Mouse (Mus musculus): ENCODE results near the gene Ctnnd2. TPM values are rescaled to one million over a fixed set of nuclear protein-coding genes. Genes with fewer than 3 reads are reported as not detected.

Ctnnd2 gene
- polyA plus RNA-seq, 1 experiment, result 0.08 TPM

DNA sequence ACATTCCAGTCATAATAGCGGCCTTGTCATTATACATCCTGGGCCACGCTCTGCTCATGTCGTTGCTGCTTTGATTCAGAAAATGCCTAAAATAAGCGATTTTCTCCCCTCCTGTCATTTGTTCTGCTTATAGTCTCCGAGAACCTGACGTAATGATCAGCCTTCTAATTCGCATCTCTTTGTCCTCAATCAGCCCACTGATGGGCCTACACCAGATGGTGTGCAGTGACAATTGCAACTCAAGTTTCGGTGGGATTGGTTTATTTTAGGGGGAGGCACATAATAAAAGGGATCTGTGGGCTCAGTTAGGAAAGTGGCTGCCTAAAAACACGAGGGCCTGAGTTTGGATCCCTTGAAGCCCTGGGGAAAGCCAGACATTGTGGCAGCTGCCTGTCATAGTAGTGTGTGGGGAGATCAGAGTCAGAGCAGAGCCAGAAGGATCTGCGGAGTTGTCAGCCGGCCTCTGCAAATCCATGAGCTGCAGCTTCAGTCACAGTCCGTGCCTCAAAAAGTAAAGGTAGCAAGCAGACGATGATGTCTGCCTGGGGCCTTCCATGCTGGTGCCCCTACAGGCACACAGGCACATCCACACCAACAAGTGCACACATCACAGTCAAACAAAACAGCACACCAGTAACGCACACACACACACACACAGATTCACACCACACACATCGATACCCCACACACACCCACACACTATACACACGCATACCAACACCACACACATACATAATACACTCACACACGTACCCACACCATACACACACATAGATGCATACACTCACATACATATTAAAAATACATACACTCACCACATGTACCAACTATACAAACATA lies 655.3 kb downstream of the Ctnnd2 start:
- Histone ChIP-seq H3K36me3 (replicated peaks; ENCODE audit: low read length) (no peaks in the 10 kb centered on the region), H3K27me3 (replicated peaks) (no peaks in the 10 kb centered on the region), H3K4me3 (replicated peaks) (no peak overlapping the region), H3K4me1 (no peaks in the 10 kb centered on the region), H3K9me3 (no peaks in the 10 kb centered on the region)
- no peak for TF ChIP-seq FLI1 (IDR thresholded peaks at IDR 0.05; ENCODE audit: low read length)
- no peak for TF ChIP-seq GATA1 (IDR thresholded peaks at IDR 0.05; ENCODE audit: borderline replicate concordance, low read length)

DNA sequence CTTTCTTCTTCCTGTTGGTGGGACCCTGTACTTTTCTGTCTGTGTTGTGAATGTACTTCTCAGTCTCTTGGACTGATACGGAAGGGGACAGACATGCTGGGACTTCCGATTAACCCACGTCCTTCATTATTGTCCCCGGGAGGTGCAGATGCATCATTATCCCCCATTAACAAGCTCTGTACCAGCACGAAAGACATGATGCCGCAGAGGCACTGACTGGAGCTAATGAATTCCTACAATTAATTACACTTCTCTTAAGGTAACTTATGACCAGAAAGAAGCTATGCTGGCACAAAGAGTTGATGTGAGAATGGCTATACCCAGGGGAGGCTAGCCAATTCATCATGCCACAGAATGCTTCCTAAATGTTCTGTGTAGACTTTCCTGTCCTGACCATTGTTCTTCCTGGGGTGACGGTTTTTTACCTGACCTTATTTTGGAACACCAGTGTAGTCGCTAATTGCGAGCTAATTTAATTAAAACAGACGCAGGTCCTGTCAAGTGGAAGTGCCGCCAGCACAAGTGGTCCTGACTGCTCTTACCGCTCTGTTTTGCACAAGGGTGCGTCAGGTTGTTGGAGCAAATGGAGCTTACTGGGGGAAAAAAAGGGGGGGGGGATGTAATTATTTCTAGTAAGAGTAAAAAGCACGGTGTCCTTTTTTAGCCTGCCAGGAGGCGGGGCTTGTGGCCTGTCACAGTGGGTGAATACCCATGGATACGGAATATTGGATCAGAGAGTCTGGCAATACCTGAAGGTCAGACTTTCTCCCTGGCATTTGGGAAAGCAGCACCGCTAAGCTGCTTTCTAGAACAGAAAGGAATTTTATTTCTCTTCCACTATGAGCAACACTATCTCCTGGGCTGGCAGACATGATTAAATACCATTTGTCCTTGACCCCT lies 685.1 kb downstream of the Ctnnd2 start:
- peaks cover 6% of the 10 kb centered on the region; the same call in 1 of the 2 replicates for H3K9me3 ChIP-seq
- no peak for TF ChIP-seq FLI1 (IDR thresholded peaks at IDR 0.05; ENCODE audit: low read length)
- TF ChIP-seq GATA1 (IDR thresholded peaks at IDR 0.05; ENCODE audit: borderline replicate concordance, low read length), result no peak
- H3K36me3 ChIP-seq (replicated peaks; ENCODE audit: low read length), result no peaks in the 10 kb centered on the region
- no peaks in the 10 kb centered on the region for H3K4me1 ChIP-seq
- no peak overlapping the region for H3K4me3 ChIP-seq (replicated peaks)
- H3K27me3 ChIP-seq (replicated peaks), result no peaks in the 10 kb centered on the region

DNA sequence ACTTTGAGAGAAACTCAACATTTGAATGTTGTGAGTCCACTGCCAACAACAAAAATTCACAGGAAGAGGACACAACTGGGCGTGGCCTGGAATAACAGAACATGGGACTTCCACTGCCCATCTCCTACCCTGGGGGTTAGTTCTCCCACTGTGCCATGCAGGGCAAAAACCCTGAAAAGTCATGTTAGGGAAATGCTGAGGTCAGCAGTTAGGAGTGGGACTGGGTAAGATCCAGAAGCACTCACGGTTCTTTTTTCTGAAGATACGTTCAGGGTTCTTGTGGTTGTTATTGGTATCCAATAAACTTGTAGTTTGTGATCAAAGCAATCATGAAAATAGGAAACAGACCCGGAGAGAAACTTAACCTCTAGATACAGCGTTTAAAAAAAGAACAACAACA lies 695.0 kb downstream of the Ctnnd2 start:
- no peak overlapping the region for H3K4me3 ChIP-seq (replicated peaks)
- TF ChIP-seq GATA1 (IDR thresholded peaks at IDR 0.05; ENCODE audit: borderline replicate concordance, low read length) (no peak), FLI1 (IDR thresholded peaks at IDR 0.05; ENCODE audit: low read length) (no peak)
- H3K9me3 ChIP-seq, result peaks cover 5% of the 10 kb centered on the region
- no peaks in the 10 kb centered on the region for H3K4me1 ChIP-seq
- no peaks in the 10 kb centered on the region for H3K27me3 ChIP-seq (replicated peaks)
- no peaks in the 10 kb centered on the region for H3K36me3 ChIP-seq (replicated peaks; ENCODE audit: low read length)

GRCm38 (mm10) chr15:30869673-30870512 lies 697.5 kb downstream of the Ctnnd2 start:
- no peaks in the 10 kb centered on the region for H3K4me1 ChIP-seq
- H3K4me3 ChIP-seq (replicated peaks), result no peak overlapping the region
- peaks cover 5% of the 10 kb centered on the region for H3K9me3 ChIP-seq
- TF ChIP-seq GATA1 (IDR thresholded peaks at IDR 0.05; ENCODE audit: borderline replicate concordance, low read length), result no peak
- TF ChIP-seq FLI1 (IDR thresholded peaks at IDR 0.05; ENCODE audit: low read length), result no peak
- H3K27me3 ChIP-seq (replicated peaks), result no peaks in the 10 kb centered on the region
- no peaks in the 10 kb centered on the region for H3K36me3 ChIP-seq (replicated peaks; ENCODE audit: low read length)

DNA sequence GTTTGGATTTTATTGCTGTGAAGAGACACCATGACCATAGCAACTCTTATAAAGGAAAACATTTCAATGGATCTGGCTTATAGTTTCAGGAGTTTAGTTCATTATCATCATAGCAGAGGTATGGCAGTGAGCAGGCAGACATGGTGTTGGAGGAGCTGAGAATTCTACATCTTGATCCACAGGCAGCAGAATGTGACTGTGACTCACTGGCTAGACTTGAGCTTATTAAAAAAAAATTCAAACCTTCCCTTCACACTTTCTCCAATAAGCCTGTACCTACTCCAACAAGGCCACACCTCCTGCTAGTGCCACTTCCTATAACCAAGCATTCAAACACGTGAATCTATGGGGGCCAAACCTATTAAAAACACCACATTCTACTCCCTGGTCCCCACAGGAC lies 703.1 kb downstream of the Ctnnd2 start:
- H3K36me3 ChIP-seq (replicated peaks; ENCODE audit: low read length), result no peaks in the 10 kb centered on the region
- TF ChIP-seq GATA1 (IDR thresholded peaks at IDR 0.05; ENCODE audit: borderline replicate concordance, low read length) (no peak), FLI1 (IDR thresholded peaks at IDR 0.05; ENCODE audit: low read length) (no peak)

DNA sequence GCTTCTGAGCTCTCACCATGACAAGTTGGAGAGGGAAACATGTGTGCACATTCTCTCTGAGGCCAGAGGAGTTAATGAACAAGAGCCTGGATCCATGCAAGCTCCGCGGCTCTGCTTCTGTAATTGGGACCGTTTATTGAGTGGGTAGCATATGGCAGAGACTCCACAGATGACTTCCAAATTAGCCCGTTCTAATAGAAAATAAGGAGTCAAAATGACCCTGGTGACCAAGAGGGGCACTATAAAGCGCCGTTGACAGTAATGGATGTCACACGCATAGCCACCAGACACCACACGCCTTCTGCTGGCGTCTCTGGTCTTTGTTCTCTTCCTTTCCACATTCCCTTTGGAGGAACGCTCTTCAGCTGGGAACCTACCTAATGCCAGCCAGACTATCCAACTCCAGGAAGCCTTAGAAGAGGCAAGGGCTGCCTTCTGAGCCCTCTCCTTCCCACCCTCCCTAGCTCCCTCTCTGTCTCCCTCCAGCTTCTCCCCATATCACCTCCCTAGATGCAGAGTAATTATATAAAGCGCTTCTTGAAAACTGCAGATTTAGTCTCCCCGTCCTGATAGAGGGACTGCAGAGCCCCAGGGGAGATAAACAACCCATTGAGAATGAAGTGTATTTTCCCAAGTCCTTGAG lies 712.4 kb downstream of the Ctnnd2 start:
- Histone ChIP-seq H3K4me3 (replicated peaks) (no peak overlapping the region), H3K9me3 (no peaks in the 10 kb centered on the region), H3K36me3 (replicated peaks; ENCODE audit: low read length) (no peaks in the 10 kb centered on the region), H3K27me3 (replicated peaks) (no peaks in the 10 kb centered on the region), H3K4me1 (no peaks in the 10 kb centered on the region)
- TF ChIP-seq FLI1 (IDR thresholded peaks at IDR 0.05; ENCODE audit: low read length) (no peak), GATA1 (IDR thresholded peaks at IDR 0.05; ENCODE audit: borderline replicate concordance, low read length) (no peak)

More for the DNA sequence above, 703.1 kb downstream of the Ctnnd2 start:
- Histone ChIP-seq H3K27me3 (replicated peaks) (no peaks in the 10 kb centered on the region), H3K4me3 (replicated peaks) (no peak overlapping the region), H3K4me1 (no peaks in the 10 kb centered on the region), H3K9me3 (no peaks in the 10 kb centered on the region)

DNA sequence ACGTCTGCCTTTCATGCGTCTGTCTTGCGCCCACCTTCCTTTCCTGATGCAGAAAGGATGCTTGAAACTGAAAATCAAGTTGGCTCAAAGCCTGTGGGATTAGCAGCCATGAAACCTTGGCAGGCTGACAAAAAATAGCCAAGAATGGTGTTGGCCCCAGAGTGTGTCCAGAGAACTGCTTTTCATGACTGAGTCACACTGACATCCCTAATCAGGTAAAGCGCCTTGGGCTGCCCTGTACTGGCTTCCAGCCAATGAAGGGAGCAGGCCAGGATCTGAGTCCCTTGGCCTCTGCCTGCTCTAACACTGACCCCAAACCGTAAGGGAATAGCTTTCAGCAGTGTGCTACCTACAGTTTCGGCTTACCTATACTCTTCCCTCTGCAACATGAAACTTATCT lies 713.0 kb downstream of the Ctnnd2 start:
- no peaks in the 10 kb centered on the region for H3K9me3 ChIP-seq

GRCm38 (mm10) chr15:30887559-30887958 lies 715.2 kb downstream of the Ctnnd2 start:
- H3K4me1 ChIP-seq, result no peaks in the 10 kb centered on the region
- TF ChIP-seq GATA1 (IDR thresholded peaks at IDR 0.05; ENCODE audit: borderline replicate concordance, low read length) (no peak), FLI1 (IDR thresholded peaks at IDR 0.05; ENCODE audit: low read length) (no peak)
- no peaks in the 10 kb centered on the region for H3K27me3 ChIP-seq (replicated peaks)
- 0 out of 2 replicates have a peak, but pooled peaks cover 3% of the 10 kb centered on the region for H3K9me3 ChIP-seq
- H3K36me3 ChIP-seq (replicated peaks; ENCODE audit: low read length), result no peaks in the 10 kb centered on the region
- H3K4me3 ChIP-seq (replicated peaks), result no peak overlapping the region

More for the DNA sequence above, 713.0 kb downstream of the Ctnnd2 start:
- no peak overlapping the region for H3K4me3 ChIP-seq (replicated peaks)
- TF ChIP-seq GATA1 (IDR thresholded peaks at IDR 0.05; ENCODE audit: borderline replicate concordance, low read length), result no peak
- TF ChIP-seq FLI1 (IDR thresholded peaks at IDR 0.05; ENCODE audit: low read length), result no peak
- H3K36me3 ChIP-seq (replicated peaks; ENCODE audit: low read length), result no peaks in the 10 kb centered on the region
- no peaks in the 10 kb centered on the region for H3K4me1 ChIP-seq
- no peaks in the 10 kb centered on the region for H3K27me3 ChIP-seq (replicated peaks)

DNA sequence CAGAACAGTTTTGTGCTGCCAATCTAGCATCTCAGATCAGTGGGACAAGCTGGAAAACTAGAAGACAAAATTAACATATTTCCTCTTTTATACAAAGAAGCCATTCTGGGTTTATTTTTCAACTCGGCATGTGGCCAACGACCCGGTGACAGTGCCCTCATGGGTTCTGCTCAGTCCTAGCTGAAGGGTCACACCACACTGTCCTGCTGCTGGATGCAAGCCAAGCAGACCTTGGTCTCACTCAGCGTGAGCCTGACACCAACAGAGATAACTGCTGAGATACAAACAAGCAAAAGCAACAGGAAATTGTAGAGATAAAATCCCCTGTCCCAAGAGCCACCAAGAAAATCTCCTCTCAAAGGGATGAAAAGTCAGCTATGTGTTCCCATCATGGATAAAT lies 719.6 kb downstream of the Ctnnd2 start:
- Histone ChIP-seq H3K9me3 (0 out of 2 replicates have a peak, but pooled peaks cover 5% of the 10 kb centered on the region), H3K4me1 (no peaks in the 10 kb centered on the region), H3K4me3 (replicated peaks) (no peak overlapping the region), H3K27me3 (replicated peaks) (no peaks in the 10 kb centered on the region), H3K36me3 (replicated peaks; ENCODE audit: low read length) (no peaks in the 10 kb centered on the region)
- no peak for TF ChIP-seq FLI1 (IDR thresholded peaks at IDR 0.05; ENCODE audit: low read length)
- no peak for TF ChIP-seq GATA1 (IDR thresholded peaks at IDR 0.05; ENCODE audit: borderline replicate concordance, low read length)
